Mouse (Mus musculus): ENCODE results near the gene Cdh16.

DNA sequence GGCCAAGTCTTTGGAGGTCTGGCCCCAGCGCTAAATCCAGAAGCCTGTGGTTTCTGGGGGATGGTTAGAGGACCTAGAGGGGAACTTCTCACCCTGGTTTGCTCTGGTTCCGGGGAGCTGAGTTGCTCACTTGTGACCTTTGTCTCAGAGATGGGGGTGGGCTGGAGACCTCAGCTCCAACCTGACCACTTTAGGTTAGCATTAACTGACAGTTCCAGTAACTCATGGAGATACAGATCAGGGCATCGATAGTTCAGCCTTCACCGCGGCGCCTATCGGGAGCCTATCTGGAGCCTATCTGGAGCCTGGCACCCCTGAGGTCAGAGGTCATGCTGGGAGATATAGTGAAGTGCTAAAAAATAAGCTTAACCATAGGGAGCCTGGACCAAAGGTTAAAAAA, 67.0 kb downstream of the Cdh16 start:
- TF ChIP-seq CTCF (IDR thresholded peaks at IDR 0.05; ENCODE audit: low read depth): no peak
- no peak for TF ChIP-seq EP300 (IDR thresholded peaks at IDR 0.05; ENCODE audit: low read depth)

Measured in liver, postnatal 0 days (tissue).